Mouse (Mus musculus): ENCODE results near the gene Akt3. TPM values are rescaled to one million over a fixed set of nuclear protein-coding genes. Genes with fewer than 3 reads are reported as not detected.

The Akt3 gene
- polyA plus RNA-seq, 1 experiment from 2014 or later, result 1.7 TPM

- H3K4me3 ChIP-seq (ENCODE audit: low read depth, low read length), result no peak overlapping the region
- no peak for ATAC-seq
- 79% methylated on average over 11 of the region's 11 CpGs for WGBS
- TF ChIP-seq CTCF (IDR thresholded peaks at IDR 0.05; ENCODE audit: low read depth), result no peak
- H3K9ac ChIP-seq (ENCODE audit: low read depth, low read length), result no peak overlapping the region
- H3K4me2 ChIP-seq (replicated peaks; ENCODE audit: low read depth), result no peak overlapping the region
- no peaks in the 10 kb centered on the region for H3K4me1 ChIP-seq (replicated peaks; ENCODE audit: control insufficient read depth, insufficient read depth, low read length)
- H3K9me3 ChIP-seq (ENCODE audit: control insufficient read depth), result no peaks in the 10 kb centered on the region
- H3K36me3 ChIP-seq (ENCODE audit: control insufficient read depth, insufficient read depth), result no peaks in the 10 kb centered on the region
- H3K27ac ChIP-seq (ENCODE audit: low read depth, low read length), result no peak overlapping the region
- no peaks in the 10 kb centered on the region for H3K27me3 ChIP-seq (replicated peaks; ENCODE audit: control insufficient read depth, insufficient read depth, low read length)
Observed at GRCm38 (mm10) chr1:177051366-177051963, 206.5 kb downstream of the Akt3 start.

- H3K27ac ChIP-seq (ENCODE audit: low read depth, low read length), result no peak overlapping the region
- no peaks in the 10 kb centered on the region for H3K9me3 ChIP-seq (ENCODE audit: control insufficient read depth)
- H3K4me3 ChIP-seq (ENCODE audit: low read depth, low read length), result no peak overlapping the region
- no peak for ATAC-seq
- H3K4me2 ChIP-seq (replicated peaks; ENCODE audit: low read depth), result no peak overlapping the region
- WGBS, result 87% methylated on average over 2 of the region's 2 CpGs
- no peak overlapping the region for H3K9ac ChIP-seq (ENCODE audit: low read depth, low read length)
- H3K4me1 ChIP-seq (replicated peaks; ENCODE audit: control insufficient read depth, insufficient read depth, low read length), result no peaks in the 10 kb centered on the region
- no peak for TF ChIP-seq CTCF (IDR thresholded peaks at IDR 0.05; ENCODE audit: low read depth)
- H3K27me3 ChIP-seq (replicated peaks; ENCODE audit: control insufficient read depth, insufficient read depth, low read length), result no peaks in the 10 kb centered on the region
- no peaks in the 10 kb centered on the region for H3K36me3 ChIP-seq (ENCODE audit: control insufficient read depth, insufficient read depth)
Observed at GRCm38 (mm10) chr1:177048773-177049172, 209.2 kb downstream of the Akt3 start.

GRCm38 (mm10) chr1:177046963-177047362 is 211.0 kb downstream of the Akt3 start:
- WGBS, result 75% methylated on average over 2 of the region's 2 CpGs
- Histone ChIP-seq H3K27ac (ENCODE audit: low read depth, low read length) (no peak overlapping the region), H3K27me3 (replicated peaks; ENCODE audit: control insufficient read depth, insufficient read depth, low read length) (no peaks in the 10 kb centered on the region), H3K9me3 (ENCODE audit: control insufficient read depth) (no peaks in the 10 kb centered on the region), H3K4me3 (ENCODE audit: low read depth, low read length) (no peak overlapping the region), H3K36me3 (ENCODE audit: control insufficient read depth, insufficient read depth) (no peaks in the 10 kb centered on the region), H3K9ac (ENCODE audit: low read depth, low read length) (no peak overlapping the region), H3K4me1 (replicated peaks; ENCODE audit: control insufficient read depth, insufficient read depth, low read length) (no peaks in the 10 kb centered on the region), H3K4me2 (replicated peaks; ENCODE audit: low read depth) (no peak overlapping the region)
- ATAC-seq, result no peak
- TF ChIP-seq CTCF (IDR thresholded peaks at IDR 0.05; ENCODE audit: low read depth), result no peak

GRCm38 (mm10) chr1:177045885-177046284 is 212.1 kb downstream of the Akt3 start:
- no peak overlapping the region for H3K27ac ChIP-seq (ENCODE audit: low read depth, low read length)
- no peaks in the 10 kb centered on the region for H3K36me3 ChIP-seq (ENCODE audit: control insufficient read depth, insufficient read depth)
- H3K4me3 ChIP-seq (ENCODE audit: low read depth, low read length), result no peak overlapping the region
- ATAC-seq, result no peak
- no peaks in the 10 kb centered on the region for H3K4me1 ChIP-seq (replicated peaks; ENCODE audit: control insufficient read depth, insufficient read depth, low read length)
- no peaks in the 10 kb centered on the region for H3K9me3 ChIP-seq (ENCODE audit: control insufficient read depth)
- no peaks in the 10 kb centered on the region for H3K27me3 ChIP-seq (replicated peaks; ENCODE audit: control insufficient read depth, insufficient read depth, low read length)
- H3K4me2 ChIP-seq (replicated peaks; ENCODE audit: low read depth), result no peak overlapping the region
- no peak overlapping the region for H3K9ac ChIP-seq (ENCODE audit: low read depth, low read length)
- no peak for TF ChIP-seq CTCF (IDR thresholded peaks at IDR 0.05; ENCODE audit: low read depth)

- no peak for TF ChIP-seq CTCF (IDR thresholded peaks at IDR 0.05; ENCODE audit: low read depth)
- H3K36me3 ChIP-seq (ENCODE audit: control insufficient read depth, insufficient read depth), result no peaks in the 10 kb centered on the region
- ATAC-seq, result no peak
- H3K27me3 ChIP-seq (replicated peaks; ENCODE audit: control insufficient read depth, insufficient read depth, low read length), result no peaks in the 10 kb centered on the region
- H3K4me1 ChIP-seq (replicated peaks; ENCODE audit: control insufficient read depth, insufficient read depth, low read length), result no peaks in the 10 kb centered on the region
- WGBS, result 50% methylated on average over 4 of the region's 4 CpGs
- H3K9ac ChIP-seq (ENCODE audit: low read depth, low read length), result no peak overlapping the region
- no peak overlapping the region for H3K27ac ChIP-seq (ENCODE audit: low read depth, low read length)
- H3K9me3 ChIP-seq (ENCODE audit: control insufficient read depth), result no peaks in the 10 kb centered on the region
- no peak overlapping the region for H3K4me3 ChIP-seq (ENCODE audit: low read depth, low read length)
- no peak overlapping the region for H3K4me2 ChIP-seq (replicated peaks; ENCODE audit: low read depth)
Observed at GRCm38 (mm10) chr1:177040058-177040457, 217.9 kb downstream of the Akt3 start.

- H3K4me1 ChIP-seq (replicated peaks; ENCODE audit: control insufficient read depth, insufficient read depth, low read length), result no peaks in the 10 kb centered on the region
- H3K4me3 ChIP-seq (ENCODE audit: low read depth, low read length), result no peak overlapping the region
- H3K4me2 ChIP-seq (replicated peaks; ENCODE audit: low read depth), result no peak overlapping the region
- no peak for ATAC-seq
- no peak overlapping the region for H3K27ac ChIP-seq (ENCODE audit: low read depth, low read length)
- 68% methylated on average over 6 of the region's 6 CpGs for WGBS
- TF ChIP-seq CTCF (IDR thresholded peaks at IDR 0.05; ENCODE audit: low read depth), result no peak
- H3K9ac ChIP-seq (ENCODE audit: low read depth, low read length), result no peak overlapping the region
- no peaks in the 10 kb centered on the region for H3K27me3 ChIP-seq (replicated peaks; ENCODE audit: control insufficient read depth, insufficient read depth, low read length)
- H3K36me3 ChIP-seq (ENCODE audit: control insufficient read depth, insufficient read depth), result no peaks in the 10 kb centered on the region
- H3K9me3 ChIP-seq (ENCODE audit: control insufficient read depth), result no peaks in the 10 kb centered on the region
Observed at GRCm38 (mm10) chr1:177039093-177039674, 218.8 kb downstream of the Akt3 start.
